Mouse (Mus musculus) ES-E14 (cell line): Measurements from ENCODE around the gene Atp6v0b. TPM values are rescaled to one million over a fixed set of nuclear protein-coding genes. Genes with fewer than 3 reads are reported as not detected.

Experiments used
- DNase-seq: peaks from one replicate; pipeline ENCODE4 v3.0.0-alpha.2; 2013; ENCODE audit warnings: low read depth, low spot score
- H3K27ac ChIP-seq: 2 replicates; pipeline ENCODE4 v1.5.1; 2012; ENCODE audit warnings: low read depth, mild to moderate bottlenecking, low read length, moderate library complexity, mixed read lengths; ENCODE audit not compliant: poor library complexity, insufficient read depth, severe bottlenecking
- H3K36me3 ChIP-seq: 2 replicates; pipeline ENCODE4 v1.6.1; 2012; ENCODE audit warnings: mild to moderate bottlenecking, low read length, moderate library complexity, mixed read lengths; ENCODE audit not compliant: control insufficient read depth, poor library complexity, insufficient read depth, severe bottlenecking
- H3K4me1 ChIP-seq, 2 experiments: fragments of 150-350 bp in 1 of 2; sonication (generic) in 1 of 2; 2 replicates each; pipeline ENCODE4 v1.6.1; 2012; ENCODE audit warnings: low read length in 2 of 2, mild to moderate bottlenecking in 1 of 2, mixed read lengths in 1 of 2; ENCODE audit not compliant: control insufficient read depth in 2 of 2, insufficient read depth in 2 of 2, poor library complexity in 1 of 2
- H3K4me3 ChIP-seq, 2 experiments: fragments of 150-350 bp in 1 of 2; sonication (generic) in 1 of 2; 2 replicates each; pipeline ENCODE4 v1.5.1; 2012; ENCODE audit warnings: low read length in 2 of 2, low read depth in 1 of 2, mild to moderate bottlenecking in 1 of 2, mixed read lengths in 1 of 2; ENCODE audit not compliant: insufficient read depth in 1 of 2, poor library complexity in 1 of 2, severe bottlenecking in 1 of 2
- H3K9ac ChIP-seq: 2 replicates; pipeline ENCODE4 v1.6.1; 2012; ENCODE audit warnings: low read depth, mild to moderate bottlenecking, low read length, mixed read lengths; ENCODE audit not compliant: poor library complexity, insufficient read depth, severe bottlenecking
- H3K9me3 ChIP-seq: fragments of 150-350 bp; sonication (generic); 2 replicates; pipeline ENCODE4 v1.6.1; 2012; ENCODE audit warnings: low read depth, mild to moderate bottlenecking, low read length; ENCODE audit not compliant: control insufficient read depth, insufficient read depth
- CHD2 ChIP-seq: IDR thresholded peaks from 2 replicates; pipeline ENCODE4 v1.6.1; 2014; ENCODE audit warnings: mild to moderate bottlenecking, low read depth, low read length, inconsistent platforms
- HCFC1 ChIP-seq: IDR thresholded peaks from 2 replicates; pipeline ENCODE4 v1.6.1; 2012; ENCODE audit warnings: low read length, inconsistent platforms, borderline replicate concordance; ENCODE audit not compliant: insufficient read depth
- MAFK ChIP-seq: IDR thresholded peaks from 2 replicates; pipeline ENCODE4 v1.6.1; 2014; ENCODE audit warnings: mild to moderate bottlenecking, low read depth, low read length, inconsistent platforms; ENCODE audit not compliant: insufficient read depth
- ZC3H11A ChIP-seq: IDR thresholded peaks from 2 replicates; pipeline ENCODE4 v1.6.1; 2012; ENCODE audit warnings: low read depth, mild to moderate bottlenecking, inconsistent platforms, low read length, borderline replicate concordance
- ZNF384 ChIP-seq: IDR thresholded peaks from 2 replicates; pipeline ENCODE4 v1.6.1; 2012; ENCODE audit warnings: low read depth, low read length, inconsistent platforms
- in situ Hi-C, 2 experiments: fragments of 600-800 bp; cut with MboI; formaldehyde crosslinking; loops; one replicate each; pipeline ENCODE4 v1.15.1; 2025; ENCODE audit warnings: low sequenced_read_pairs in 2 of 2, inconsistent platforms in 1 of 2; ENCODE audit not compliant: unreplicated experiment in 2 of 2
- total RNA-seq: library from RNA; depleted of rRNA; stranded (reverse); fragments of 300-350 nt; gene quantifications from 2 replicates; pipeline ENCODE4 v1.2.3, GENCODE M21; 2012

Atp6v0b gene
- total RNA-seq, 1 experiment, result 267 TPM

DNA sequence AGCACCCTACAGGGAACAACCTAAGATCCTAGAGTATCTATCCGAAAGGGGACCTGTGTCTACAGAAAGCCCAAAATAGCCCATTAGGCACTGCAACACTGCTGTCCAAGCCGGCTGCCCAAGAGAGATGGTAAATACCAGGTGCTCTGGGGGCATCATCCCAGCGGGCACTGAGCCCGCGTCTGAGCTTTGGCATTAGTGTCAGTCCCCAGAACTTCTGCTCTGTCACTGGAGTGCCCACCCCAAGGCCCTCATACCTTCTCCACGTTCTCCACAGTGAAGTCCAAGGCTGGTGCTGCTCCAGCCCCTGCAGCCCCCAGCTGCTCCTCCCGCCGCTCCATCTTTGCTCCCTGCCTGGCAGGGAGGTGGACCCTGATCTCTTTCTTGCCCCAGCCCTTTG lies 26.9 kb upstream of the Atp6v0b start:
- peaks cover 0 to 10% of the 10 kb centered on the region in 2 experiments; a peak in 2 of 4 replicates for H3K4me1 ChIP-seq
- no peak for DNase-seq
- in situ Hi-C loops, result no loop called here
- no peaks in the 10 kb centered on the region for H3K9me3 ChIP-seq
- H3K9ac ChIP-seq, result peak overlapping the region; percentile 95
- no peak for TF ChIP-seq ZC3H11A
- no peak for TF ChIP-seq ZNF384
- no peak for TF ChIP-seq MAFK
- no peak for TF ChIP-seq CHD2
- TF ChIP-seq HCFC1, result no peak
- no peak overlapping the region; the same call in 1 of the 2 replicates for H3K27ac ChIP-seq
- H3K4me3 ChIP-seq, result peak overlapping the region; percentile 69 to 91
- peaks cover 12% of the 10 kb centered on the region for H3K36me3 ChIP-seq

DNA sequence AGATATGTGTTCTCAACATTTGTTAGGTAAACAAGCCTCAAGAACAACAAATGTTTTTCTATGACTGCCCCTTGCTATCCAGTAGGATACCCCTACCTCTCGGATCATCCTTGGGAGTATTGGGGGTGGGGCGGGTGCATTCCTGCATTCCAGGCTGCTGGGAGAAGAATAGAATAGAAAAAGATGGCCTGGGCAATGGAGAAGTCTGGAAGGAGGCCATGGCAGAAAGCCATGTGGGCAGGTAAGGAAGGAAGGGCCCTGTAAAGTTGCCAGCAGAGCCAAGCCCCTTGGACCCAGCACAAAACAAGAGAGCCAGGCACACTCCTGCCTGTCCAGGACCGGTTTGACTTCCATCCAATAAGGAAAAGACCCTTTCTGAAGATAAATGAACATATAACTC lies 26.3 kb upstream of the Atp6v0b start:
- Histone ChIP-seq H3K4me1 (peaks cover 0 to 10% of the 10 kb centered on the region in 2 experiments; a peak in 2 of 4 replicates), H3K4me3 (peak overlapping the region in 1 of 2 experiments; percentile 91; a peak in 1 of 4 replicates), H3K27ac (no peak overlapping the region), H3K9ac (peak overlapping the region; percentile 95; the same call in 1 of the 2 replicates), H3K36me3 (peaks cover 12% of the 10 kb centered on the region), H3K9me3 (no peaks in the 10 kb centered on the region)
- DNase-seq, result no peak
- in situ Hi-C loops, result no loop called here
- no peak for TF ChIP-seq ZNF384
- TF ChIP-seq MAFK, result no peak
- TF ChIP-seq CHD2, result no peak
- TF ChIP-seq ZC3H11A, result no peak
- TF ChIP-seq HCFC1, result no peak

DNA sequence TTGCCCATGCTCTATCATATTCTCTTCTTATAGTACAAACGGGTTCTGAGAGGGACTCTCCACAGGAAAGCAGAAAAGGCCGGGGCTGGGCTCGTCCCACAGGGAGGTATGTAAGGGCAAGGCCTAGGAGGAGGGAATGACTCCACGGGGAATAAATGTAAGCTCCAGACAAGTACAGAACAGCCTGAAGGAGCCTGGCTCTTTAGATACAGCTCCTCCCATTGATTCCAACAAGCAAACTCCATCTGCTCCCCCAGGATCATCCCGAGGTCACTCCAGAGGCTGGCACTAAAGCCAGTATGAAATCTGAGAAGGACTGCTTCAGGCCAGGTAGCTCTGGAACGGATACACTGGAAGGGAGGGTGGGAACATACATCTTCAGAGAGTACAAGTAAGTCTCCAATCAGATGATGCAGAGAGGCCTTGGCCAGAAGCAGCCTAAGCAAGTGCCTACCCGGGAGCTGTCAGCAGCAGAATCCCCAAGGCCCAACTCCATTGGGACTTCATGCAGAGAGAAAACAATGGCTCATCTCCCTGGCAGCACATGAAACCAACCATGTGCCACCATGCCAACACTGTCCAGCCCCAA lies 25.6 kb upstream of the Atp6v0b start:
- Histone ChIP-seq H3K9ac (no peak overlapping the region), H3K4me1 (peaks cover 0 to 10% of the 10 kb centered on the region in 2 experiments; a peak in 2 of 4 replicates), H3K9me3 (no peaks in the 10 kb centered on the region), H3K36me3 (peaks cover 15% of the 10 kb centered on the region), H3K4me3 (no peak overlapping the region), H3K27ac (no peak overlapping the region)
- TF ChIP-seq HCFC1, result no peak
- no peak for TF ChIP-seq ZNF384
- in situ Hi-C loops, result no loop called here
- DNase-seq, result no peak

DNA sequence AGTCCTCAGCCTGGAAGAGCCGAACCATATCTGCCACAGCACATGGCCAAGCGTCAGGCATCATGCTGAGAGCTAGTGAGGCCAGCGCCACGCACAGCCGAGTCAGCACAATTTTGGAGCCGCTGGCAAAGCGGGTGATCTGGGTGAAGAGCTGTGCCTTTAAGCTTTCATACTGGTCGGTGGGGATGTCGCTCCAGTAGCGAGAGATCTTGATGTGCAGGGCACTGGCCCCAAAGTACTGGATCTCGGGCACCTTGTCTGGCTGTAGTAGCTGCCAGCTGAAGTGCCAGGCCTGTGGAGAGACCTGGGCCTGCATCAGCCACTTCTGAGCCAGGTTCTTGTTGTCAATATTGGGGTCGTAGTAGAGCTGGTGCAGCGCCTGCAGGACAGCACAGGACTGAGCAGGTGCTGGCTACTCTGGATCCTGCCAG lies 25.0 kb upstream of the Atp6v0b start:
- Histone ChIP-seq H3K36me3 (peaks cover 19% of the 10 kb centered on the region), H3K9ac (no peak overlapping the region), H3K4me3 (no peak overlapping the region), H3K27ac (no peak overlapping the region), H3K4me1 (peaks cover 0 to 10% of the 10 kb centered on the region in 2 experiments; a peak in 2 of 4 replicates), H3K9me3 (no peaks in the 10 kb centered on the region)
- no peak for DNase-seq
- no peak for TF ChIP-seq ZNF384
- peak; percentile 74 for TF ChIP-seq MAFK
- in situ Hi-C loops, result no loop called here
